Mouse (Mus musculus) erythroblast, adult 5-6 weeks (primary cell): ENCODE results near the gene Fadd. TPM values are rescaled to one million over a fixed set of nuclear protein-coding genes. Genes with fewer than 3 reads are reported as not detected.

Experiments
- ATAC-seq: replicated peaks from 2 replicates; pipeline ENCODE4 v1.8.0; 2016; ENCODE audit warnings: moderate number of reproducible peaks, mild to moderate bottlenecking, moderate TSS enrichment, inconsistent platforms; ENCODE audit not compliant: poor library complexity, low FRiP score, severe bottlenecking
- total RNA-seq, 2 experiments: library from RNA; stranded (forward) in 1 of 2; stranded (reverse) in 1 of 2; fragments of 150-400 nt in 1 of 2; fragments of 200-764, 138-1000 nt in 1 of 2; gene quantifications; 2 replicates each; pipeline versions ENCODE4 v1.2.3 to v1.2.4; 2015 to 2017; ENCODE audit warnings: low replicate concordance in 2 of 2

Gene Fadd
- total RNA-seq, 2 experiments from 2014 or later = 0.96 to 2.4 TPM

GRCm38 (mm10) chr7:144538030-144538644 is 44.1 kb downstream of the Fadd start:
- ATAC-seq = no peak

GRCm38 (mm10) chr7:144536367-144536766 is 45.9 kb downstream of the Fadd start:
- no peak for ATAC-seq

GRCm38 (mm10) chr7:144534773-144535172 is 47.5 kb downstream of the Fadd start:
- ATAC-seq = no peak

- ATAC-seq = no peak
Observed at GRCm38 (mm10) chr7:144531585-144532378, 50.5 kb downstream of the Fadd start.

- ATAC-seq = no peak
Observed at GRCm38 (mm10) chr7:144529851-144530250, 52.4 kb downstream of the Fadd start.

- no peak for ATAC-seq
Observed at GRCm38 (mm10) chr7:144527723-144528221, 54.5 kb downstream of the Fadd start.

Other genes starting within 250 kb of the Fadd start
- 1.2 and 2.1 TPM in 2 replicates for gene Cttn, start 111.5 kb downstream of the Fadd start, total RNA-seq (2015; ENCODE audit: low replicate concordance)
- gene Cttn, start 111.5 kb downstream of the Fadd start, total RNA-seq (2017; ENCODE audit: low replicate concordance) = 7.9 and 11.7 TPM in 2 replicates
- gene Ppfia1, start 28.7 kb downstream of the Fadd start, total RNA-seq (2015; ENCODE audit: low replicate concordance) = 21.3 and 40.3 TPM in 2 replicates
- gene Ppfia1, start 28.7 kb downstream of the Fadd start, total RNA-seq (2017; ENCODE audit: low replicate concordance) = 19.7 and 31.7 TPM in 2 replicates
- not detected in 2 replicates for gene Ano1, start 169.5 kb upstream of the Fadd start, total RNA-seq (2015; ENCODE audit: low replicate concordance)
- gene Ano1, start 169.5 kb upstream of the Fadd start, total RNA-seq (2017; ENCODE audit: low replicate concordance) = not detected in 2 replicates